Mouse (Mus musculus): ENCODE data around the gene Aknad1.

DNA sequence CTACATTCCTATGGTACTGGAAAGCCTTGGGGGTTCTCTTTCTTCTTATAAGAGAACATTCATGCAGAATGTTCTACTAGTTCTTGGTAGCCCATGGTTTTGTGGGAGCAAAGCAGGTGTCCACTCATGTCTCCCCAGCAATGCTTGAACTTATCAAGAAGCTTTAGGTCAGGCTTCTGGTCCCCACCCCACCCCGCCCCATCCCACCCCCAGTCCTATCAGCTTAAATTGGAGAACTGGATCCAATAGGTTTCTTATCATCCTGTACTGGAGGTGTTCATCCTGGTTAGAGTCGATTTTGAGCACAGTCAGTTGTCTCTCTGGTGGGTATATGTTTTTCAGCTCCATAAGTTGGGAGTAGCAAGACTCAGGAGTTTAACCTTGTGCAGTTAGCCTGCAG is 16.1 kb downstream of the Aknad1 start:
- TF ChIP-seq CTCF (IDR thresholded peaks at IDR 0.05; ENCODE audit: low read depth), result no peak
- no peak for TF ChIP-seq EP300 (optimal IDR thresholded peaks at IDR 0.05)

Measured in stomach, postnatal 0 days (tissue).